Mouse (Mus musculus) forebrain, embryonic 14.5 days (tissue): ENCODE measurements at regions not wholly inside any gene's neighbourhood (a gene's known extent, or its start where the extent isn't known, plus 50 kb on each side); places are given as distances from the start of the nearest gene placed in this dataset.
A peak's percentile ranks its signal among the peaks of the same experiment; 100 is the strongest.

ENCODE experiments used
- ATAC-seq: fragments of 200-750 bp; cut with Nextera tagmentation; 2 replicates; pipeline ENCODE4 v1.8.0; 2017; ENCODE audit warnings: mild to moderate bottlenecking, moderate library complexity
- DNase-seq: peaks from one replicate; pipeline ENCODE4 v3.0.0-alpha.2; 2015; ENCODE audit warnings: low spot score
- H3K27ac ChIP-seq: fragments of 300-500 bp; sonication (generic); 2 replicates; pipeline ENCODE4 v1.5.1; 2014; ENCODE audit warnings: low read depth, mild to moderate bottlenecking, control low read depth, low read length, moderate library complexity
- H3K27me3 ChIP-seq: fragments of 300-500 bp; sonication (generic); replicated peaks from 2 replicates; pipeline ENCODE4 v1.6.1; 2014; ENCODE audit warnings: low read length, control low read depth, mixed read lengths; ENCODE audit not compliant: control insufficient read depth, insufficient read depth
- H3K36me3 ChIP-seq: fragments of 300-500 bp; sonication (generic); 2 replicates; pipeline ENCODE4 v1.6.1; 2014; ENCODE audit warnings: low read length, control low read depth; ENCODE audit not compliant: control insufficient read depth, insufficient read depth
- H3K4me1 ChIP-seq: fragments of 300-500 bp; sonication (generic); 2 replicates; pipeline ENCODE4 v1.6.1; 2014; ENCODE audit warnings: antibody characterized with exemption, low read length, control low read depth; ENCODE audit not compliant: control insufficient read depth, insufficient read depth
- H3K4me2 ChIP-seq: fragments of 300-500 bp; sonication (generic); 2 replicates; pipeline ENCODE4 v1.6.1; 2014; ENCODE audit warnings: mild to moderate bottlenecking, control low read depth, low read length
- H3K4me3 ChIP-seq: fragments of 300-500 bp; sonication (generic); 2 replicates; pipeline ENCODE4 v1.5.1; 2014; ENCODE audit warnings: low read depth, low read length, control low read depth
- H3K9ac ChIP-seq: fragments of 300-500 bp; sonication (generic); 2 replicates; pipeline ENCODE4 v1.6.1; 2014; ENCODE audit warnings: mild to moderate bottlenecking, low read length, control low read depth, moderate library complexity
- H3K9me3 ChIP-seq: fragments of 300-500 bp; sonication (generic); replicated peaks from 2 replicates; pipeline ENCODE4 v1.6.1; 2016; ENCODE audit warnings: low read length, control low read depth, mixed read lengths; ENCODE audit not compliant: control insufficient read depth
- WGBS: fragments of 180-500 bp; shearing (Covaris S2); extraction: QIAGEN DNeasy Blood & Tissue Kit; methylation state at CpG from one replicate; pipeline ENCODE4 v1.1.7; 2014; 5-methylcytosine and 5-hydroxymethylcytosine counted together

- Histone ChIP-seq H3K9me3 (no peaks in the 10 kb centered on the region), H3K36me3 (no peaks in the 10 kb centered on the region), H3K4me3 (no peak overlapping the region), H3K9ac (no peak overlapping the region), H3K27me3 (no peaks in the 10 kb centered on the region), H3K27ac (no peak overlapping the region), H3K4me1 (no peaks in the 10 kb centered on the region), H3K4me2 (no peak overlapping the region)
- DNase-seq (no peak), ATAC-seq (no peak)
- 83% methylated on average over 1 of the region's 1 CpGs for WGBS
Observed at GRCm38 (mm10) chr1:194565574-194565973, 52.4 kb upstream of the Plxna2 start.

- Histone ChIP-seq H3K27ac (no peak overlapping the region), H3K4me1 (no peaks in the 10 kb centered on the region), H3K27me3 (no peaks in the 10 kb centered on the region), H3K4me2 (no peak overlapping the region), H3K9ac (no peak overlapping the region), H3K4me3 (no peak overlapping the region), H3K36me3 (no peaks in the 10 kb centered on the region), H3K9me3 (no peaks in the 10 kb centered on the region)
- no peak for ATAC-seq
- no peak for DNase-seq
- WGBS, result 73% methylated on average over 2 of the region's 2 CpGs
Observed at GRCm38 (mm10) chr1:194563946-194564345, 54.1 kb upstream of the Plxna2 start.

- DNase-seq (peak; percentile 4), ATAC-seq (no peak)
- Histone ChIP-seq H3K9me3 (no peaks in the 10 kb centered on the region), H3K27ac (no peak overlapping the region), H3K4me1 (no peaks in the 10 kb centered on the region), H3K9ac (no peak overlapping the region), H3K4me2 (no peak overlapping the region), H3K36me3 (no peaks in the 10 kb centered on the region), H3K27me3 (no peaks in the 10 kb centered on the region), H3K4me3 (no peak overlapping the region)
- 29% methylated on average over 1 of the region's 1 CpGs for WGBS
Observed at GRCm38 (mm10) chr1:194561098-194561497, 56.9 kb upstream of the Plxna2 start.

GRCm38 (mm10) chr1:194548661-194549060, 69.4 kb upstream of the Plxna2 start:
- H3K36me3 ChIP-seq, result no peaks in the 10 kb centered on the region
- DNase-seq, result no peak
- ATAC-seq, result no peak
- H3K9ac ChIP-seq, result no peak overlapping the region
- no peaks in the 10 kb centered on the region for H3K27me3 ChIP-seq
- no peak overlapping the region for H3K4me2 ChIP-seq
- no peaks in the 10 kb centered on the region for H3K4me1 ChIP-seq
- H3K4me3 ChIP-seq, result no peak overlapping the region
- H3K27ac ChIP-seq, result no peak overlapping the region
- no peaks in the 10 kb centered on the region for H3K9me3 ChIP-seq

- Histone ChIP-seq H3K27me3 (no peaks in the 10 kb centered on the region), H3K4me2 (no peak overlapping the region), H3K4me3 (no peak overlapping the region), H3K27ac (no peak overlapping the region), H3K36me3 (no peaks in the 10 kb centered on the region), H3K9me3 (no peaks in the 10 kb centered on the region), H3K4me1 (no peaks in the 10 kb centered on the region), H3K9ac (no peak overlapping the region)
- ATAC-seq (no peak), DNase-seq (no peak)
- 95% methylated on average over 1 of the region's 1 CpGs for WGBS
Observed at GRCm38 (mm10) chr1:194548243-194548642, 69.8 kb upstream of the Plxna2 start.

GRCm38 (mm10) chr1:194540923-194541322, 77.1 kb upstream of the Plxna2 start:
- ATAC-seq (no peak), DNase-seq (no peak)
- Histone ChIP-seq H3K4me1 (no peaks in the 10 kb centered on the region), H3K36me3 (no peaks in the 10 kb centered on the region), H3K9ac (no peak overlapping the region), H3K27me3 (no peaks in the 10 kb centered on the region), H3K4me2 (no peak overlapping the region), H3K27ac (no peak overlapping the region), H3K4me3 (no peak overlapping the region), H3K9me3 (no peaks in the 10 kb centered on the region)
- 96% methylated on average over 2 of the region's 2 CpGs for WGBS

- 84% methylated on average over 2 of the region's 2 CpGs for WGBS
- no peak overlapping the region for H3K4me3 ChIP-seq
- H3K27me3 ChIP-seq, result no peaks in the 10 kb centered on the region
- H3K9ac ChIP-seq, result no peak overlapping the region
- no peak for ATAC-seq
- no peak for DNase-seq
- no peak overlapping the region for H3K27ac ChIP-seq
- H3K36me3 ChIP-seq, result no peaks in the 10 kb centered on the region
- H3K4me2 ChIP-seq, result no peak overlapping the region
- H3K9me3 ChIP-seq, result no peaks in the 10 kb centered on the region
- no peaks in the 10 kb centered on the region for H3K4me1 ChIP-seq
Observed at GRCm38 (mm10) chr1:194527342-194528165, 90.5 kb upstream of the Plxna2 start.

- no peaks in the 10 kb centered on the region for H3K36me3 ChIP-seq
- no peak overlapping the region for H3K9ac ChIP-seq
- no peak overlapping the region for H3K27ac ChIP-seq
- H3K4me2 ChIP-seq, result no peak overlapping the region
- ATAC-seq (no peak), DNase-seq (no peak)
- H3K4me3 ChIP-seq, result no peak overlapping the region
- no peaks in the 10 kb centered on the region for H3K4me1 ChIP-seq
- H3K9me3 ChIP-seq, result no peaks in the 10 kb centered on the region
- 100% methylated on average over 2 of the region's 2 CpGs for WGBS
- no peaks in the 10 kb centered on the region for H3K27me3 ChIP-seq
Observed at GRCm38 (mm10) chr1:194524976-194525375, 93.0 kb upstream of the Plxna2 start.

- H3K4me2 ChIP-seq, result no peak overlapping the region
- no peak overlapping the region for H3K27ac ChIP-seq
- no peaks in the 10 kb centered on the region for H3K27me3 ChIP-seq
- no peak overlapping the region for H3K4me3 ChIP-seq
- H3K4me1 ChIP-seq, result peaks cover 4% of the 10 kb centered on the region; the same call in 1 of the 2 replicates
- no peaks in the 10 kb centered on the region for H3K36me3 ChIP-seq
- no peak for ATAC-seq
- H3K9me3 ChIP-seq, result no peaks in the 10 kb centered on the region
- WGBS, result 82% methylated on average over 2 of the region's 2 CpGs
- H3K9ac ChIP-seq, result no peak overlapping the region
- no peak for DNase-seq
Observed at GRCm38 (mm10) chr1:194521216-194521615, 96.8 kb upstream of the Plxna2 start.
